Mouse (Mus musculus): ENCODE data around the gene Eif4a2. TPM values are rescaled to one million over a fixed set of nuclear protein-coding genes. Genes with fewer than 3 reads are reported as not detected.

Eif4a2 gene
- polyA plus RNA-seq, 1 experiment from 2014 or later = 257 TPM

GRCm38 (mm10) chr16:23127673-23128375 is 20.6 kb downstream of the Eif4a2 start, which contains the start of gene Rfc4:
Rfc4 (minus strand) TSS chr16:23127737.
- no peaks in the 10 kb centered on the region for H3K9me3 ChIP-seq (replicated peaks; ENCODE audit: control insufficient read depth, low read length)
- H3K4me3 ChIP-seq (replicated peaks; ENCODE audit: low read length) = peak within 1 kb of the TSS; percentile 77
- peak within 1 kb of the TSS; percentile 79 for H3K4me2 ChIP-seq (ENCODE audit: low read depth, low read length)
- H3K9ac ChIP-seq (ENCODE audit: low read length) = peak within 1 kb of the TSS; percentile 90
- no peaks in the 10 kb centered on the region for H3K27me3 ChIP-seq (ENCODE audit: control insufficient read depth, insufficient read depth, low read length)
- under 1% methylated on average over 51 of the region's 51 CpGs for WGBS
- H3K36me3 ChIP-seq (ENCODE audit: control insufficient read depth, insufficient read depth, low read length) = no peaks in the 10 kb centered on the region; the same call in 1 of the 2 replicates
- ATAC-seq (ENCODE audit: insufficient read depth, low FRiP score) = peak; percentile 92
- peaks cover 13% of the 10 kb centered on the region for H3K4me1 ChIP-seq (ENCODE audit: control insufficient read depth, insufficient read depth, low read length)
- peak within 1 kb of the TSS; percentile 98 for H3K27ac ChIP-seq (ENCODE audit: low read length)

GRCm38 (mm10) chr16:23130303-23130702 is 23.1 kb downstream of the Eif4a2 start:
- ATAC-seq (ENCODE audit: insufficient read depth, low FRiP score) = no peak
- H3K9me3 ChIP-seq (replicated peaks; ENCODE audit: control insufficient read depth, low read length) = no peaks in the 10 kb centered on the region
- no peaks in the 10 kb centered on the region for H3K36me3 ChIP-seq (ENCODE audit: control insufficient read depth, insufficient read depth, low read length)
- no peaks in the 10 kb centered on the region for H3K27me3 ChIP-seq (ENCODE audit: control insufficient read depth, insufficient read depth, low read length)
- no peak overlapping the region for H3K9ac ChIP-seq (ENCODE audit: low read length)
- 85% methylated on average over 3 of the region's 3 CpGs for WGBS
- no peak overlapping the region for H3K4me2 ChIP-seq (ENCODE audit: low read depth, low read length)
- no peak overlapping the region for H3K4me3 ChIP-seq (replicated peaks; ENCODE audit: low read length)
- H3K4me1 ChIP-seq (ENCODE audit: control insufficient read depth, insufficient read depth, low read length) = peaks cover 13% of the 10 kb centered on the region
- H3K27ac ChIP-seq (ENCODE audit: low read length) = no peak overlapping the region

GRCm38 (mm10) chr16:23132336-23132735 is 25.1 kb downstream of the Eif4a2 start:
- Histone ChIP-seq H3K27ac (ENCODE audit: low read length) (no peak overlapping the region), H3K36me3 (ENCODE audit: control insufficient read depth, insufficient read depth, low read length) (no peaks in the 10 kb centered on the region), H3K4me1 (ENCODE audit: control insufficient read depth, insufficient read depth, low read length) (peaks cover 7% of the 10 kb centered on the region), H3K4me3 (replicated peaks; ENCODE audit: low read length) (no peak overlapping the region), H3K9ac (ENCODE audit: low read length) (no peak overlapping the region), H3K4me2 (ENCODE audit: low read depth, low read length) (no peak overlapping the region), H3K27me3 (ENCODE audit: control insufficient read depth, insufficient read depth, low read length) (no peaks in the 10 kb centered on the region), H3K9me3 (replicated peaks; ENCODE audit: control insufficient read depth, low read length) (no peaks in the 10 kb centered on the region)
- 96% methylated on average over 1 of the region's 1 CpGs for WGBS
- ATAC-seq (ENCODE audit: insufficient read depth, low FRiP score) = no peak

- H3K27me3 ChIP-seq (ENCODE audit: control insufficient read depth, insufficient read depth, low read length) = no peaks in the 10 kb centered on the region
- peak overlapping the region; percentile 15; the same call in 1 of the 2 replicates for H3K4me2 ChIP-seq (ENCODE audit: low read depth, low read length)
- peak overlapping the region; percentile 48; the same call in 1 of the 2 replicates for H3K9ac ChIP-seq (ENCODE audit: low read length)
- no peak for ATAC-seq (ENCODE audit: insufficient read depth, low FRiP score)
- no peaks in the 10 kb centered on the region for H3K9me3 ChIP-seq (replicated peaks; ENCODE audit: control insufficient read depth, low read length)
- H3K4me3 ChIP-seq (replicated peaks; ENCODE audit: low read length) = no peak overlapping the region
- H3K27ac ChIP-seq (ENCODE audit: low read length) = no peak overlapping the region
- H3K4me1 ChIP-seq (ENCODE audit: control insufficient read depth, insufficient read depth, low read length) = no peaks in the 10 kb centered on the region; the same call in 1 of the 2 replicates
- WGBS = 18% methylated on average over 11 of the region's 11 CpGs
- H3K36me3 ChIP-seq (ENCODE audit: control insufficient read depth, insufficient read depth, low read length) = no peaks in the 10 kb centered on the region
Measured at GRCm38 (mm10) chr16:23135421-23136149, 28.3 kb downstream of the Eif4a2 start.

DNA sequence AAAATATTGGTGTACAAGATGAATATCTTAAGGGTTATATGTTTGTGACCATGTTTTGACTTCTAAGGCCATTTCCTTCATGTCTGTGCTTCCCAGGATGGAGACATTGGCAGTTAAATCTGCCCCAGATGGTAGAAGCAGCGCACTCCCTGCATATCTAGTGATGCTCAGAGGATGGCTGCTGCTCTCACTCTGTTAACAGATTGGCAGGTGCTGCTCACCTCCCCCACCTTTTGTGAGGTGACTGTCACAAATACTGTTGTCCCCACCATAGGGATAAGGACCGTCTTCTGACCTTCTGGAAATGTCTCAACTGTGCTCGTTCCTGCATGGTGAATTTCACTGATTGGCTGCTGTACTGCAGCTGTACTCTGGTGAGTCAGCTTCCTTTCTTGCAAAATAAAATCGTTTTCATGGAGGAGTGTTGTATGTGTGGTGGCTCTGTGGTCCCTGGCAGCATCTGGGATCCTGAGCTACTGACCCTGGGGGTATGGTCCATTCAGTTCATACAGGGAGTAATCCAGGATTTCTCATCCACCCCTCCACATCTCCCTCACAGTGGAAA is 29.2 kb downstream of the Eif4a2 start:
- Histone ChIP-seq H3K27ac (ENCODE audit: low read length) (no peak overlapping the region), H3K4me2 (ENCODE audit: low read depth, low read length) (no peak overlapping the region), H3K4me3 (replicated peaks; ENCODE audit: low read length) (no peak overlapping the region), H3K9me3 (replicated peaks; ENCODE audit: control insufficient read depth, low read length) (no peaks in the 10 kb centered on the region), H3K27me3 (ENCODE audit: control insufficient read depth, insufficient read depth, low read length) (no peaks in the 10 kb centered on the region), H3K9ac (ENCODE audit: low read length) (no peak overlapping the region), H3K36me3 (ENCODE audit: control insufficient read depth, insufficient read depth, low read length) (no peaks in the 10 kb centered on the region), H3K4me1 (ENCODE audit: control insufficient read depth, insufficient read depth, low read length) (no peaks in the 10 kb centered on the region; the same call in 1 of the 2 replicates)
- no peak for ATAC-seq (ENCODE audit: insufficient read depth, low FRiP score)
- 61% methylated on average over 4 of the region's 4 CpGs for WGBS

DNA sequence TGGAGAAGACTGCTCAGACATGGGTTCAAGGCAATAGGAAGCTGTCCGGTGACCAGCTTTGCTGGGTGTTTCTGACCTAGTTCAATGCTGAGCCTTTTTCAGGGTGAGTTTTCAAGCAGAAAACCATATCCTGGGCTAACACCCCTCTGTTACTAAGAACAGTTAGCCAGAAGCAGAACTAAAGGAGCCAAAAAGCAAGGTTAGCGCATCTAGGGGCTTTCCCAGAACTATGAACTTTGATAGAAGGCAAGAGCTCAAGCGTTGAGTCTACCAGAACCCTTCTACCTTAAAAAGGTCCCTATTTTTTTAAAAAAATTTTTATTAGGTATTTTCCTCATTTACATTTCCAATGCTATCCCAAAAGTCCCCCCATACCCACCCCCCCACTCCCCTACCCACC is 33.7 kb downstream of the Eif4a2 start:
- no peak overlapping the region for H3K4me3 ChIP-seq (replicated peaks; ENCODE audit: low read length)
- H3K27me3 ChIP-seq (ENCODE audit: control insufficient read depth, insufficient read depth, low read length) = no peaks in the 10 kb centered on the region
- no peak for ATAC-seq (ENCODE audit: insufficient read depth, low FRiP score)
- no peaks in the 10 kb centered on the region for H3K4me1 ChIP-seq (ENCODE audit: control insufficient read depth, insufficient read depth, low read length)
- 91% methylated on average over 3 of the region's 3 CpGs for WGBS
- H3K4me2 ChIP-seq (ENCODE audit: low read depth, low read length) = no peak overlapping the region
- no peaks in the 10 kb centered on the region for H3K36me3 ChIP-seq (ENCODE audit: control insufficient read depth, insufficient read depth, low read length)
- H3K27ac ChIP-seq (ENCODE audit: low read length) = no peak overlapping the region
- no peak overlapping the region for H3K9ac ChIP-seq (ENCODE audit: low read length)
- no peaks in the 10 kb centered on the region for H3K9me3 ChIP-seq (replicated peaks; ENCODE audit: control insufficient read depth, low read length)

- Histone ChIP-seq H3K4me2 (ENCODE audit: low read depth, low read length) (no peak overlapping the region), H3K4me1 (ENCODE audit: control insufficient read depth, insufficient read depth, low read length) (no peaks in the 10 kb centered on the region), H3K9me3 (replicated peaks; ENCODE audit: control insufficient read depth, low read length) (no peaks in the 10 kb centered on the region), H3K27me3 (ENCODE audit: control insufficient read depth, insufficient read depth, low read length) (no peaks in the 10 kb centered on the region), H3K9ac (ENCODE audit: low read length) (no peak overlapping the region), H3K36me3 (ENCODE audit: control insufficient read depth, insufficient read depth, low read length) (no peaks in the 10 kb centered on the region), H3K4me3 (replicated peaks; ENCODE audit: low read length) (no peak overlapping the region), H3K27ac (ENCODE audit: low read length) (no peak overlapping the region)
- ATAC-seq (ENCODE audit: insufficient read depth, low FRiP score) = no peak
- WGBS = 79% methylated on average over 7 of the region's 7 CpGs
Measured at GRCm38 (mm10) chr16:23144326-23144725, 37.1 kb downstream of the Eif4a2 start.

GRCm38 (mm10) chr16:23145211-23145610 is 38.0 kb downstream of the Eif4a2 start:
- no peaks in the 10 kb centered on the region for H3K4me1 ChIP-seq (ENCODE audit: control insufficient read depth, insufficient read depth, low read length)
- 72% methylated on average over 5 of the region's 5 CpGs for WGBS
- H3K9me3 ChIP-seq (replicated peaks; ENCODE audit: control insufficient read depth, low read length) = no peaks in the 10 kb centered on the region
- H3K36me3 ChIP-seq (ENCODE audit: control insufficient read depth, insufficient read depth, low read length) = no peaks in the 10 kb centered on the region
- no peak overlapping the region for H3K4me2 ChIP-seq (ENCODE audit: low read depth, low read length)
- no peak overlapping the region for H3K9ac ChIP-seq (ENCODE audit: low read length)
- no peak overlapping the region for H3K4me3 ChIP-seq (replicated peaks; ENCODE audit: low read length)
- no peak overlapping the region for H3K27ac ChIP-seq (ENCODE audit: low read length)
- no peaks in the 10 kb centered on the region for H3K27me3 ChIP-seq (ENCODE audit: control insufficient read depth, insufficient read depth, low read length)
- ATAC-seq (ENCODE audit: insufficient read depth, low FRiP score) = no peak

DNA sequence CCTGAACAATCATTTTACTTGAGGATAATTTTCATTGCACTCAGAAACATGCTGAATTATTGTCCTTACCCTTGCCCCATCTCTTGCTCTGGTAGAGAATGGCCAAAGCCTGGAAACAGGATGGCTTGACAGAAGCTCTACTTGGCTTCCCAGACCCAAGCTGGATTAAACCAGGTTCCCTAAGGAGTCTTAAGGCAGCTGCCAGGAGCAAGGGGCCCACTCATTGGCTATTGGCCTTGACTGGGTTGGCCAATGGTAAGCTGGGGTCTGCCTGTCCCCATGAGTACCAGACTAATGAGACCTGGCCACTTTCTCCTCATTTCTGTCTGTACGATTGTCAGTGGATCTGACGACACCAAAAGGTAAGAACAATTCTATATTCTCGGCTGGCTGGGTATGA is 39.0 kb downstream of the Eif4a2 start, which contains the start of gene Adipoq:
Adipoq (plus strand) TSS at position 257 of the 400 bp plus-strand sequence.
- no peak for ATAC-seq (ENCODE audit: insufficient read depth, low FRiP score)
- no peaks in the 10 kb centered on the region for H3K27me3 ChIP-seq (ENCODE audit: control insufficient read depth, insufficient read depth, low read length)
- no peak within 1 kb of the TSS for H3K4me3 ChIP-seq (replicated peaks; ENCODE audit: low read length)
- no peaks in the 10 kb centered on the region for H3K9me3 ChIP-seq (replicated peaks; ENCODE audit: control insufficient read depth, low read length)
- H3K36me3 ChIP-seq (ENCODE audit: control insufficient read depth, insufficient read depth, low read length) = no peaks in the 10 kb centered on the region
- H3K4me1 ChIP-seq (ENCODE audit: control insufficient read depth, insufficient read depth, low read length) = no peaks in the 10 kb centered on the region
- WGBS = 89% methylated on average over 3 of the region's 3 CpGs
- H3K9ac ChIP-seq (ENCODE audit: low read length) = no peak within 1 kb of the TSS
- no peak within 1 kb of the TSS for H3K4me2 ChIP-seq (ENCODE audit: low read depth, low read length)
- no peak within 1 kb of the TSS for H3K27ac ChIP-seq (ENCODE audit: low read length)

Data from stomach, embryonic 16.5 days (tissue).